Mouse (Mus musculus): ENCODE data around the gene Fam189b. TPM values are rescaled to one million over a fixed set of nuclear protein-coding genes. Genes with fewer than 3 reads are reported as not detected.

Gene Fam189b
- polyA plus RNA-seq, 1 experiment from 2014 or later, result 30.9 TPM

- no peak overlapping the region for H3K4me2 ChIP-seq (replicated peaks)
- 0 out of 2 replicates have a peak, but pooled peaks cover 2% of the 10 kb centered on the region for H3K36me3 ChIP-seq
- no peaks in the 10 kb centered on the region for H3K9me3 ChIP-seq
- 0 out of 2 replicates have a peak overlapping the region, but pooled peaks have one; percentile 7 for H3K9ac ChIP-seq
- H3K4me3 ChIP-seq, result no peak overlapping the region
- no peak overlapping the region for H3K27ac ChIP-seq
- ATAC-seq (ENCODE audit: insufficient number of reproducible peaks, insufficient read depth, low FRiP score, low TSS enrichment), result no peak
- H3K27me3 ChIP-seq, result peaks cover 19% of the 10 kb centered on the region; the same call in 1 of the 2 replicates
- WGBS, result 67% methylated on average over 6 of the region's 6 CpGs
- peaks cover 9% of the 10 kb centered on the region for H3K4me1 ChIP-seq
These were observed 49.7 kb downstream of the Fam189b start for GRCm38 (mm10) chr3:89232614-89233013.

- peaks cover 19% of the 10 kb centered on the region; the same call in 1 of the 2 replicates for H3K27me3 ChIP-seq
- ATAC-seq (ENCODE audit: insufficient number of reproducible peaks, insufficient read depth, low FRiP score, low TSS enrichment), result no peak
These were observed 50.7 kb downstream of the Fam189b start for GRCm38 (mm10) chr3:89233562-89234110.

GRCm38 (mm10) chr3:89236516-89236915 lies 53.6 kb downstream of the Fam189b start:
- H3K9ac ChIP-seq, result no peak overlapping the region
- 87% methylated on average over 10 of the region's 10 CpGs for WGBS
- no peak overlapping the region for H3K4me3 ChIP-seq
- no peak overlapping the region for H3K27ac ChIP-seq
- H3K4me1 ChIP-seq, result no peaks in the 10 kb centered on the region
- no peaks in the 10 kb centered on the region for H3K9me3 ChIP-seq
- H3K27me3 ChIP-seq, result peaks cover 2% of the 10 kb centered on the region; the same call in 1 of the 2 replicates
- no peak overlapping the region for H3K4me2 ChIP-seq (replicated peaks)
- peaks cover 16% of the 10 kb centered on the region for H3K36me3 ChIP-seq
- ATAC-seq (ENCODE audit: insufficient number of reproducible peaks, insufficient read depth, low FRiP score, low TSS enrichment), result no peak

More at GRCm38 (mm10) chr3:89233562-89234110, 50.7 kb downstream of the Fam189b start:
- Histone ChIP-seq H3K27ac (no peak overlapping the region), H3K36me3 (peaks cover 10% of the 10 kb centered on the region), H3K4me2 (replicated peaks) (no peak overlapping the region), H3K4me3 (no peak overlapping the region), H3K9me3 (no peaks in the 10 kb centered on the region), H3K4me1 (peaks cover 3% of the 10 kb centered on the region; the same call in 1 of the 2 replicates), H3K9ac (no peak overlapping the region)
- 81% methylated on average over 14 of the region's 14 CpGs for WGBS

- no peak for ATAC-seq (ENCODE audit: insufficient number of reproducible peaks, insufficient read depth, low FRiP score, low TSS enrichment)
- 94% methylated on average over 21 of the region's 21 CpGs for WGBS
- H3K9me3 ChIP-seq, result no peaks in the 10 kb centered on the region
These were observed 54.7 kb downstream of the Fam189b start for GRCm38 (mm10) chr3:89237682-89238081.

GRCm38 (mm10) chr3:89238494-89238893 lies 55.6 kb downstream of the Fam189b start:
- H3K4me1 ChIP-seq, result peaks cover 2% of the 10 kb centered on the region
- H3K36me3 ChIP-seq, result peaks cover 23% of the 10 kb centered on the region
- ATAC-seq (ENCODE audit: insufficient number of reproducible peaks, insufficient read depth, low FRiP score, low TSS enrichment), result no peak
- H3K4me2 ChIP-seq (replicated peaks), result no peak overlapping the region
- H3K9ac ChIP-seq, result no peak overlapping the region; the same call in 1 of the 2 replicates
- H3K27me3 ChIP-seq, result no peaks in the 10 kb centered on the region
- no peak overlapping the region for H3K4me3 ChIP-seq
- 69% methylated on average over 9 of the region's 12 CpGs for WGBS
- no peak overlapping the region for H3K27ac ChIP-seq
- no peaks in the 10 kb centered on the region for H3K9me3 ChIP-seq

More at GRCm38 (mm10) chr3:89237682-89238081, 54.7 kb downstream of the Fam189b start:
- H3K4me1 ChIP-seq, result no peaks in the 10 kb centered on the region
- no peak overlapping the region for H3K9ac ChIP-seq
- peaks cover 23% of the 10 kb centered on the region for H3K36me3 ChIP-seq
- no peaks in the 10 kb centered on the region for H3K27me3 ChIP-seq
- H3K4me3 ChIP-seq, result no peak overlapping the region
- H3K27ac ChIP-seq, result no peak overlapping the region
- no peak overlapping the region for H3K4me2 ChIP-seq (replicated peaks)

MicroRNA genes within 50 kb of the gene (microRNA counts, 519-probe panel; counts per million panel counts)
- 460 counts per million, percentile 65 among the panel's probes with 10 or more counts for microRNA mmu-miR-92b

Small RNA genes lying within 50 kb of the gene (microRNA-seq; reads per million reads assigned to microRNA genes)
- gene Mir92b, result 1,086 reads per million, percentile 78 among the genes with 10 or more reads in this experiment

Other genes starting within 250 kb of the Fam189b start
- 25.5 TPM in 2 replicates for gene Ash1l, start 232.5 kb upstream of the Fam189b start, polyA plus RNA-seq (2016; fragmentation: Nextera tagmentation; extraction: Ambion mirVana)
- gene Dap3, start 232.0 kb upstream of the Fam189b start, polyA plus RNA-seq (2016; fragmentation: Nextera tagmentation; extraction: Ambion mirVana), result 153 and 156 TPM in 2 replicates
- gene Rusc1, start 89.8 kb upstream of the Fam189b start, polyA plus RNA-seq (2016; fragmentation: Nextera tagmentation; extraction: Ambion mirVana), result 26.5 and 33.7 TPM in 2 replicates
- gene Gm43738, start 82.0 kb upstream of the Fam189b start, polyA plus RNA-seq (2016; fragmentation: Nextera tagmentation; extraction: Ambion mirVana), result not detected in 2 replicates
- gene Fdps, start 81.2 kb upstream of the Fam189b start, polyA plus RNA-seq (2016; fragmentation: Nextera tagmentation; extraction: Ambion mirVana), result 258 and 265 TPM in 2 replicates
- 0.27 and 1.0 TPM in 2 replicates for gene Pklr, start 47.0 kb upstream of the Fam189b start, polyA plus RNA-seq (2016; fragmentation: Nextera tagmentation; extraction: Ambion mirVana)
- gene Hcn3, start 22.9 kb upstream of the Fam189b start, polyA plus RNA-seq (2016; fragmentation: Nextera tagmentation; extraction: Ambion mirVana), result 3.9 and 4.4 TPM in 2 replicates
- gene Clk2, start 18.3 kb upstream of the Fam189b start, polyA plus RNA-seq (2016; fragmentation: Nextera tagmentation; extraction: Ambion mirVana), result 51.3 and 52.6 TPM in 2 replicates
- gene Scamp3, start 5.7 kb upstream of the Fam189b start, polyA plus RNA-seq (2016; fragmentation: Nextera tagmentation; extraction: Ambion mirVana), result 108 and 109 TPM in 2 replicates
- 33.2 and 34.9 TPM in 2 replicates for gene Gba, start 19.8 kb downstream of the Fam189b start, polyA plus RNA-seq (2016; fragmentation: Nextera tagmentation; extraction: Ambion mirVana)
- gene Thbs3, start 32.0 kb downstream of the Fam189b start, polyA plus RNA-seq (2016; fragmentation: Nextera tagmentation; extraction: Ambion mirVana), result 42.6 and 46.2 TPM in 2 replicates
- 208 and 211 TPM in 2 replicates for gene Mtx1, start 43.9 kb downstream of the Fam189b start, polyA plus RNA-seq (2016; fragmentation: Nextera tagmentation; extraction: Ambion mirVana)
- gene Muc1, start 45.9 kb downstream of the Fam189b start, polyA plus RNA-seq (2016; fragmentation: Nextera tagmentation; extraction: Ambion mirVana), result 0.78 and 1.6 TPM in 2 replicates
- gene Krtcap2, start 62.8 kb downstream of the Fam189b start, polyA plus RNA-seq (2016; fragmentation: Nextera tagmentation; extraction: Ambion mirVana), result 297 and 306 TPM in 2 replicates
- gene Trim46, start 63.2 kb downstream of the Fam189b start, polyA plus RNA-seq (2016; fragmentation: Nextera tagmentation; extraction: Ambion mirVana), result 6.2 and 7.7 TPM in 2 replicates
- 101 and 103 TPM in 2 replicates for gene Dpm3, start 76.2 kb downstream of the Fam189b start, polyA plus RNA-seq (2016; fragmentation: Nextera tagmentation; extraction: Ambion mirVana)
- gene Slc50a1, start 87.4 kb downstream of the Fam189b start, polyA plus RNA-seq (2016; fragmentation: Nextera tagmentation; extraction: Ambion mirVana), result 56.6 and 62.0 TPM in 2 replicates
- 32.6 and 36.1 TPM in 2 replicates for gene Efna1, start 98.0 kb downstream of the Fam189b start, polyA plus RNA-seq (2016; fragmentation: Nextera tagmentation; extraction: Ambion mirVana)
- gene Efna3, start 139.8 kb downstream of the Fam189b start, polyA plus RNA-seq (2016; fragmentation: Nextera tagmentation; extraction: Ambion mirVana), result 12.8 and 15.8 TPM in 2 replicates
- gene Efna4, start 154.9 kb downstream of the Fam189b start, polyA plus RNA-seq (2016; fragmentation: Nextera tagmentation; extraction: Ambion mirVana), result 47.1 and 48.8 TPM in 2 replicates
- 42.7 and 45.5 TPM in 2 replicates for gene Adam15, start 166.9 kb downstream of the Fam189b start, polyA plus RNA-seq (2016; fragmentation: Nextera tagmentation; extraction: Ambion mirVana)
- 0.13 and 0.38 TPM in 2 replicates for gene Dcst2, start 178.8 kb downstream of the Fam189b start, polyA plus RNA-seq (2016; fragmentation: Nextera tagmentation; extraction: Ambion mirVana)
- 0.32 and 0.57 TPM in 2 replicates for gene Dcst1, start 182.1 kb downstream of the Fam189b start, polyA plus RNA-seq (2016; fragmentation: Nextera tagmentation; extraction: Ambion mirVana)
- 0.83 and 1.9 TPM in 2 replicates for gene Zbtb7b, start 211.6 kb downstream of the Fam189b start, polyA plus RNA-seq (2016; fragmentation: Nextera tagmentation; extraction: Ambion mirVana)
- gene Lenep, start 219.7 kb downstream of the Fam189b start, polyA plus RNA-seq (2016; fragmentation: Nextera tagmentation; extraction: Ambion mirVana), result 0.09 and 0.64 TPM in 2 replicates
- 30.3 TPM in 2 replicates for gene Flad1, start 228.7 kb downstream of the Fam189b start, polyA plus RNA-seq (2016; fragmentation: Nextera tagmentation; extraction: Ambion mirVana)
- gene Cks1b, start 235.2 kb downstream of the Fam189b start, polyA plus RNA-seq (2016; fragmentation: Nextera tagmentation; extraction: Ambion mirVana), result 480 and 499 TPM in 2 replicates
- 94.5 and 97.5 TPM in 2 replicates for gene Shc1, start 235.3 kb downstream of the Fam189b start, polyA plus RNA-seq (2016; fragmentation: Nextera tagmentation; extraction: Ambion mirVana)
- 67.3 and 67.9 TPM in 2 replicates for gene Pygo2, start 247.1 kb downstream of the Fam189b start, polyA plus RNA-seq (2016; fragmentation: Nextera tagmentation; extraction: Ambion mirVana)

All from embryonic facial prominence, embryonic 12.5 days (tissue).